Mouse (Mus musculus): Measurements from ENCODE around the gene Gas7.

GRCm38 (mm10) chr11:67526621-67527545 is 71.6 kb downstream of the Gas7 start:
- no peak for TF ChIP-seq POLR2A (IDR thresholded peaks at IDR 0.05; ENCODE audit: extremely low read depth, insufficient read depth, low read length)
- 0 out of 2 replicates have a peak, but pooled peaks have one; percentile 6 for TF ChIP-seq CTCF (IDR thresholded peaks at IDR 0.05; ENCODE audit: low read depth, low read length)

Data from liver, adult 2 months (tissue).